Comparison of ENCODE assay signal across 13 mouse cellular contexts in genomic region chr1:172612745-172613144, GRCm38 (mm10). TPM values are rescaled to one million over a fixed set of nuclear protein-coding genes. Genes with fewer than 3 reads are reported as not detected.
A peak's percentile ranks its signal among the peaks of the same experiment; 100 is the strongest.
DNase-seq lines count a peak whose midpoint lies in the region.
"Had no signal": no experiment of that assay in that cellular context is flagged by ENCODE, and none has a peak within 500 bp of the region (broad histone marks: within the 10 kb centered on the region; RNA-seq: fewer than 3 reads in every experiment).

No protein-coding gene starts in this region.

- no peaks in the 10 kb centered on the region for H3K36me3 ChIP-seq in splenic B cell, adult 2 months (ENCODE audit: control insufficient read depth, insufficient read depth, low read length, poor library complexity, severe bottlenecking)
- H3K36me3 ChIP-seq: midbrain, embryonic 10.5 days had no signal

- no peaks in the 10 kb centered on the region for H3K27me3 ChIP-seq in splenic B cell, adult 2 months (ENCODE audit: control insufficient read depth, insufficient read depth, low read length, poor library complexity, severe bottlenecking)

- DNase-seq in heart, postnatal 4 days = peak; percentile 27
- DNase-seq in heart, adult 9 months (ENCODE audit: low spot score in 2 of 2) = no peak
- DNase-seq in lung, postnatal 10 days = peak; percentile 41
- no peak for DNase-seq in lung, postnatal 25 days (ENCODE audit: low spot score)
- DNase-seq in R1 (ENCODE audit: low read depth, low spot score) = peak; percentile 41
- peak; percentile 23 for DNase-seq in splenic B cell, adult 2 months (ENCODE audit: low read depth, low spot score)
- DNase-seq in layer of hippocampus, adult 8-10 months (ENCODE audit: low spot score in 2 of 2) = no peak
- DNase-seq: kidney, adult 18-20 months; layer of hippocampus, postnatal 36 days; spleen, adult 18-20 months; thymus, adult 2 months had no signal

RNA-seq across cellular contexts. Expression of gene Fcrl6, which starts 10.4 kb away (rescaled TPM):
- total RNA-seq in heart, postnatal 4 days (2021) = not detected
- total RNA-seq in layer of hippocampus, adult 8-10 months (2022) = under 1 TPM in 1 of 4 experiments, not detected in 3; 0.25 TPM
- total RNA-seq: layer of hippocampus, postnatal 36 days; liver, adult 2 months had no signal

RNA-seq across cellular contexts. Expression of gene Dusp23, which starts 20.0 kb away (rescaled TPM):
- 1 to 10 TPM; 6.0 to 6.3 TPM for total RNA-seq in heart, postnatal 4 days (2021)
- total RNA-seq in layer of hippocampus, adult 8-10 months (2022) = 1 to 10 TPM; 5.1 to 9.1 (median 5.9) TPM

RNA-seq across cellular contexts. Expression of gene Slamf8, which starts 22.4 kb away (rescaled TPM):
- total RNA-seq in heart, postnatal 4 days (2021) = not detected
- under 1 TPM in 2 of 4 experiments, not detected in 2; 0.59 to 0.92 TPM for total RNA-seq in layer of hippocampus, adult 8-10 months (2022)
- total RNA-seq: layer of hippocampus, postnatal 36 days had no signal

RNA-seq across cellular contexts. Expression of gene Vsig8, which starts 57.0 kb away (rescaled TPM):
- total RNA-seq in heart, postnatal 4 days (2021) = under 1 TPM in 1 of 2 experiments, not detected in 1; 0.17 TPM
- total RNA-seq in layer of hippocampus, adult 8-10 months (2022) = under 1 TPM in 3 of 4 experiments, not detected in 1; 0.56 to 0.71 (median 0.64) TPM
- total RNA-seq: liver, adult 2 months had no signal

Comparison
In these comparisons a context has a peak if more than half of its experiments do, and no peak if none do; other contexts are left out.
1. DNase-seq: peak in heart, postnatal 4 days (single experiment), lung, postnatal 10 days (single experiment), R1 (single experiment) and splenic B cell, adult 2 months (single experiment); none in heart, adult 9 months (0 of 2), lung, postnatal 25 days (single experiment) and layer of hippocampus, adult 8-10 months (0 of 2).